Mouse (Mus musculus) myocyte (in vitro differentiated cells): ENCODE measurements around the gene Lpar3.

Experiments
- E2F4 ChIP-seq: IDR thresholded peaks from one replicate; pipeline ENCODE4 v1.6.1; 2011; ENCODE audit warnings: mild to moderate bottlenecking, control low read depth, moderate library complexity; ENCODE audit not compliant: insufficient read depth
- MYOG ChIP-seq, 3 experiments: IDR thresholded peaks; one replicate each; pipeline ENCODE4 v1.6.1; 2011; ENCODE audit warnings: control low read depth in 2 of 3, low read depth in 2 of 3, mild to moderate bottlenecking in 2 of 3; ENCODE audit not compliant: insufficient read length in 2 of 3, control insufficient read depth in 1 of 3, insufficient read depth in 1 of 3
- POLR2A ChIP-seq: IDR thresholded peaks from one replicate; pipeline ENCODE4 v1.6.1; 2011; ENCODE audit warnings: low read depth, mild to moderate bottlenecking, control low read depth, moderate library complexity; ENCODE audit not compliant: insufficient read length
- USF1 ChIP-seq: IDR thresholded peaks from one replicate; pipeline ENCODE4 v1.6.1; 2011; ENCODE audit warnings: low read depth, mild to moderate bottlenecking, control low read depth, moderate library complexity

DNA sequence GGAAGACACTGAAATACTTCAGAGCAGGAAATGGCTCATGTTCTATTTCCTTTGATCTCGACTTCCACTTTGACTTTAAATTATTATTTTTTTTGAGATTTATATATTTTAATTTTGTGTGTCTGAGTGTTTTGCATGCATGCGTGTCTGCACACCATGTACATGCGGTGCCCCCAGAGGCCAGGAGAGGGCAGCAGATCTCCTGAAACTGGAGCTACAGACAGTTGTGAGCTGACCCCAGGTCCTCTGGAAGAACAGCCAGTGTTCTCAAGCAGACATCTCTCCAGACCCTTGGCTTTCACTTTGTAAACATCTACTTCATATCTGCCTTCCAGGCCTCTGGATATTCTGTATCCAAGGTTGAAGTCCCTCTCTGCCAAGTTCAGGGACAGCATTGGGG lies 39.8 kb upstream of the Lpar3 start:
- TF ChIP-seq POLR2A (no peak), USF1 (no peak), MYOG (IDR thresholded peaks at IDR 0.05; ENCODE audit: control insufficient read depth in 1 of 3, insufficient read depth in 1 of 3, insufficient read length in 2 of 3, low read depth in 2 of 3) (no peak), E2F4 (no peak)
